Mouse (Mus musculus): ENCODE measurements at regions not wholly inside any gene's neighbourhood (a gene's known extent, or its start where the extent isn't known, plus 50 kb on each side); places are given as distances from the start of the nearest gene placed in this dataset.

- TF ChIP-seq CTCF (conservative IDR thresholded peaks at IDR 0.05; ENCODE audit: insufficient read depth, insufficient read length, low read depth, low read length) (no peak), POLR2A (IDR thresholded peaks at IDR 0.05; ENCODE audit: low read depth, low read length) (no peak)
These were observed 86.5 kb upstream of the Hes1 start for GRCm38 (mm10) chr16:29977711-29978110.

All from kidney, adult 2 months (tissue).